Mouse (Mus musculus) spleen, adult 2 months (tissue): ENCODE measurements at regions not wholly inside any gene's neighbourhood (a gene's known extent, or its start where the extent isn't known, plus 50 kb on each side); places are given as distances from the start of the nearest gene placed in this dataset.

Experiments used
- DNase-seq, 2 experiments: peaks; one replicate each; pipeline versions ENCODE4 v3.0.0 to v3.0.0-alpha.2; 2012 to 2021; ENCODE audit warnings: low spot score in 2 of 2, low read depth in 1 of 2
- H3K27ac ChIP-seq: fragments of 200-500 bp; 2 replicates; pipeline ENCODE4 v1.5.1; 2012; ENCODE audit warnings: low read length, inconsistent platforms; ENCODE audit not compliant: insufficient read depth
- H3K27me3 ChIP-seq: fragments of 200-500 bp; 2 replicates; pipeline ENCODE4 v1.6.1; 2012; ENCODE audit warnings: mild to moderate bottlenecking, moderate library complexity, low read length, inconsistent platforms; ENCODE audit not compliant: control insufficient read depth, insufficient read depth
- H3K36me3 ChIP-seq: fragments of 200-500 bp; 2 replicates; pipeline ENCODE4 v1.6.1; 2012; ENCODE audit warnings: mild to moderate bottlenecking, low read length, inconsistent platforms; ENCODE audit not compliant: control insufficient read depth, insufficient read depth
- H3K4me1 ChIP-seq: fragments of 200-500 bp; 2 replicates; pipeline ENCODE4 v1.6.1; 2011; ENCODE audit warnings: inconsistent platforms; ENCODE audit not compliant: control insufficient read depth, insufficient read depth, insufficient read length
- H3K4me3 ChIP-seq: fragments of 200-500 bp; 2 replicates; pipeline ENCODE4 v1.5.1; 2011; ENCODE audit warnings: mild to moderate bottlenecking, inconsistent platforms; ENCODE audit not compliant: insufficient read depth, insufficient read length; ENCODE audit errors: extremely low read depth
- CTCF ChIP-seq: fragments of 200-500 bp; IDR thresholded peaks from 2 replicates; pipeline ENCODE4 v1.5.1; 2011; ENCODE audit warnings: mild to moderate bottlenecking, inconsistent platforms; ENCODE audit not compliant: insufficient read depth, insufficient read length, insufficient replicate concordance; ENCODE audit errors: extremely low read depth
- POLR2A ChIP-seq: fragments of 200-500 bp; IDR thresholded peaks from 2 replicates; pipeline ENCODE4 v1.6.1; 2011; ENCODE audit warnings: low read depth, low read length, inconsistent platforms
- WGBS: fragments of 180-500 bp; shearing (Covaris S2); methylation state at CpG from one replicate; pipeline ENCODE4 v1.1.7; 2018; 5-methylcytosine and 5-hydroxymethylcytosine counted together

DNA sequence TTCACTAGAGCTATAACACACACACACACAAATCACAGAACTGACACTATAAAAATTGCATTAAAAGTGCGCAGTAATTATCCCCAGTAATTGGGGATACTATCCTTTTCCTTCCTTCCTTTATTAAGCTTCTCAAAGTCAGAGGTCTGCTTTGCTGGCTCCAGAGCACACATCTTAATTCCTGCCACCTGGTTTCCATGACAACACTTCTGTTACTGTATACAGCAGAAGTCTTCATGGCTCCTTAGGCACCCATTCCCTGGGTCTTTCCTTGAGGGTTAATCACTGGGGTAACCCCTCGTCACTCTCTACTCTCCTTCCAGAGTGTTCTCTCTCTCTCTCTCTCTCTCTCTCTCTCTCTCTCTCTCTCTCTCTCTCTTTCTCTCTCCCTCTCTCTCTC is 153.6 kb upstream of the Tas2r134 start:
- H3K27ac ChIP-seq = no peak overlapping the region
- no peaks in the 10 kb centered on the region for H3K27me3 ChIP-seq
- no peak for DNase-seq
- 88% methylated on average over 2 of the region's 2 CpGs for WGBS
- no peak overlapping the region for H3K4me3 ChIP-seq
- H3K4me1 ChIP-seq = no peaks in the 10 kb centered on the region
- H3K36me3 ChIP-seq = no peaks in the 10 kb centered on the region
- TF ChIP-seq CTCF (no peak), POLR2A (no peak)

DNA sequence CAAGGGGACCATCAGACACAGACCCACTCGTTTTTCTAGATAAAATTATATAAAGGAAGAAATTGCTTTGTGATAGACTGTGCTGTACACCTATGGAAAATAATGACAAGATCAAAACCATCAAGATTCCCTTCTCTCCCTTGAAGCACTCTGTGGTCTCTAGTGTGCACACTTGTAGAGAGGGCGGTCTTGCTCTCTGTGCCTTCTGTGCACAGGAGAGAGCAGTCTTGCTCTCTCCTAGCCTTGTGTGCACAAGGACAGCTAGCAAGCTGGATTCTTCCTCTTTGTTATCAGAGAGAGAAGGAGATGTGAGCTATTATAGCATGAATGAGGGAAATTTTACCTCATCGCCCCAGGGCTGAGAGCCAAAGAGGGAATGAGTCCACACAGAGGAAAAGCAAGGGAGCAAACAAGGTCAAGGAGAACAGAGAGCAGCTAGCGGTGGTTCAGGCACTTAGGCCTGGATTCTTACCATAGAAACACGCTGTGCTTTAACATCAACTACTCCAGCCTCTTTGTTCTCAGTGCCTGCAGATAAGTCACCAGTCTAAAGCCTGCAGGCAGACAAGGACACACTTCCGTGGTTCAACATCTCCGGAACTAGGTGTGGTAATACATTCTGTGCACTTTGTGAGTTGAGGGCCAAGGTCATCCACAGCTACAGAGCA is 160.2 kb upstream of the Tas2r134 start:
- H3K4me3 ChIP-seq = no peak overlapping the region
- no peak for DNase-seq
- H3K36me3 ChIP-seq = no peaks in the 10 kb centered on the region
- no peaks in the 10 kb centered on the region for H3K4me1 ChIP-seq
- WGBS = 79% methylated on average over 7 of the region's 7 CpGs
- no peaks in the 10 kb centered on the region for H3K27me3 ChIP-seq
- TF ChIP-seq CTCF (no peak), POLR2A (no peak)
- H3K27ac ChIP-seq = no peak overlapping the region

DNA sequence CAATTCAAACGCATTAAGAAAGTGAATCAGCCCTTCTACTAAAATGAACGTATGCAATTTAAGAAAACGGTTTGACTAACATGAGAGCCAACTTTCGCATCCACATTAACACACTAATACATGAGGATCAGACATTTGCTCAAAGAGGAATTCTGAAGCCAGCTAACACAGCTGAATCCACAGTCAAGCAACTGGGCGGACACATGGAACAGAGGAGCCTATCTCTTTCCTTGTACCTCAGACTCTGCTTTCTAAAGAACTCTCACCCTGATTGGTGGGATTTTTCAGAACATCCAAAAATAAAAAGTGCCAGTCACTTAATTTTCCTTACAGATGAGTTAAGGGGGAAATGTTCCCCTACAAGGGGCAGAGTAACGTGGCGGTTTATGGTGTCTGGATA is 161.3 kb upstream of the Tas2r134 start:
- Histone ChIP-seq H3K27ac (no peak overlapping the region), H3K4me3 (no peak overlapping the region), H3K36me3 (no peaks in the 10 kb centered on the region), H3K27me3 (no peaks in the 10 kb centered on the region), H3K4me1 (no peaks in the 10 kb centered on the region)
- WGBS = 88% methylated on average over 7 of the region's 7 CpGs
- TF ChIP-seq CTCF (no peak), POLR2A (no peak)
- DNase-seq = no peak

DNA sequence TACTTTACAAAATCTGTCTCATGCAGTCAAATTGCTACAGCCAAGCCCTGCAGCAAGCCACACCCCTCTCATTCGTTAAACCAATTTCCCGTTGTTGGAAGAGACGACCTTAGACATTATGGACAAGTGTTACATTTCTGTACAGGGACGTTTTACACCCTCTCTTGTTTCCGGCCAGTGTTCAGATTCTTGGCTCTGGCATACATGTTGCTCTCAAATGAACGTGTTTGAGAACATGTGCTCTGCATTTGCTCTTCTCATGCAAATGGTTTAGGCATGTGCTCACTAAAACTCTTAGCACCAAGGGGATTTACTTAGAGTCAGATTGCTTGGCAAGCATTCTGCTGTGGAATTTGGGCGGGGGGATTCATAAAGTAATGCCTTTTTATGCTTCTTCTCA is 161.7 kb upstream of the Tas2r134 start:
- Histone ChIP-seq H3K27me3 (no peaks in the 10 kb centered on the region), H3K27ac (no peak overlapping the region), H3K4me1 (no peaks in the 10 kb centered on the region), H3K4me3 (no peak overlapping the region), H3K36me3 (no peaks in the 10 kb centered on the region)
- TF ChIP-seq POLR2A = no peak
- TF ChIP-seq CTCF = no peak
- WGBS = 82% methylated on average over 7 of the region's 7 CpGs
- DNase-seq = no peak

DNA sequence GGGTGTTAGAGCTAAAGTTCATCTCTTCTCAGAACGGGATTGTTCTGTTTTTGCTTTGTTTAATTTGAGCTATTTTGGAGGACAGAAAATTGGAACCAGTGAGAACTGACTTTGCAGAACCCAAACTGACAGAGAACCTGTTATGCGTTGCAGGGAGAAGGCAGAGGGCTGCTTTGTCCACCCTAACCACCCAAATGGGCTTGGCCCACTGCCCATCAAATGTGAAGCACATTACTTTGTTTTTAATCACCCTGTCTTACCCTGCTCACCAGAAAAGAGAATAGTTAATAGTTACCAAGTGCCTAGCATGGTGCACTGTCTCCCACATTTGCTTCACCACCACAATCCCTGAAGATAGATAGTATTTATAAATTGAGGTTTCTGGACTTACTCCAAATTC is 163.0 kb upstream of the Tas2r134 start:
- no peaks in the 10 kb centered on the region for H3K27me3 ChIP-seq
- 92% methylated on average over 2 of the region's 2 CpGs for WGBS
- no peaks in the 10 kb centered on the region for H3K36me3 ChIP-seq
- H3K4me3 ChIP-seq = no peak overlapping the region
- no peak for DNase-seq
- no peak for TF ChIP-seq POLR2A
- no peak for TF ChIP-seq CTCF
- H3K27ac ChIP-seq = no peak overlapping the region
- H3K4me1 ChIP-seq = no peaks in the 10 kb centered on the region

DNA sequence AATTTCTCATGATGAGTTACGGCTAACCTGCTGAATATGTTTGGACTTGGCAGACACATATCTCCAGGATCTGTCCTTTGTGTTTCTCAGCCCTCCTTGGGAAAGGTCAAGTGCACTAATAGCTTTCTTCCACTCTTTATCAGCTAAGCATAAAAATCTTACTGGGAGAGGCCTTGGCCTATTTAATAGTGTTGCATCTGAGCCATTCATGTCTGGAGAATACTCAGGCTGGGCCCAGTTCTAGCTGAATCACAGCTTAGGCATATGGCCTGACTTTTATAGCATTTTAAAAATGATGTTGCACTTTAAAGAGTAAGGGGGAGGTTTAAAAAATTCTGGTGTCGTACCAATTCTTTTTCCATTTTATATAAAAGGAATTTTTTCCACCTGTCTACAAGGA is 166.4 kb upstream of the Tas2r134 start:
- Histone ChIP-seq H3K4me3 (no peak overlapping the region), H3K4me1 (no peaks in the 10 kb centered on the region), H3K36me3 (no peaks in the 10 kb centered on the region), H3K27ac (no peak overlapping the region), H3K27me3 (no peaks in the 10 kb centered on the region)
- 86% methylated on average over 2 of the region's 2 CpGs for WGBS
- no peak for DNase-seq
- TF ChIP-seq POLR2A = no peak

DNA sequence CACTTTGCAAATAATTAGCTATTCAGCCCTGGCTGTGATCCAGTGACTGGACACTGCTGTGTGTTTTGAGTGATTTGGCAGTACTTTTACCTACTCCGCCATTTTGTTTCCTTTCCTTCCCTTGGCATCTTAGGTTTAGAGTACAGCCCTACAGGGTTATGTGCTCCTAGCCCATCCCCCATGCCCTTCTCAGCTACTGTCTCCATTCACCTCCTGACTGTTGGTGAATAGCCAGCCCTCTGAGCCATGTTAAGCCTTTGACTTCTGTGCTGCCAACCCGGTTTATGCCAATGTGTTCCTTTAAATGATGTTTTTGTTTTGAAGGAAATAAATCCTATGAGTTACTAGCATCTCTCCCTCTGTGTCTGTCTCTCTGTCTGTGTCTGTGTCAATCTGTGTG is 167.8 kb upstream of the Tas2r134 start:
- Histone ChIP-seq H3K4me1 (no peaks in the 10 kb centered on the region), H3K27me3 (no peaks in the 10 kb centered on the region), H3K4me3 (no peak overlapping the region), H3K27ac (no peak overlapping the region), H3K36me3 (no peaks in the 10 kb centered on the region)
- WGBS = 97% methylated on average over 2 of the region's 2 CpGs
- DNase-seq = no peak
- TF ChIP-seq POLR2A (no peak), CTCF (no peak)
